Mouse (Mus musculus): ENCODE measurements at regions not wholly inside any gene's neighbourhood (a gene's known extent, or its start where the extent isn't known, plus 50 kb on each side); places are given as distances from the start of the nearest gene placed in this dataset.

GRCm38 (mm10) chr8:26906257-26906656 lies 70.9 kb upstream of the Zfp703 start:
- TF ChIP-seq CTCF (IDR thresholded peaks at IDR 0.05; ENCODE audit: low read depth) (no peak), EP300 (IDR thresholded peaks at IDR 0.05; ENCODE audit: low read depth) (no peak)
